ENCODE assay signal across 9 mouse cellular contexts in the genomic region with DNA sequence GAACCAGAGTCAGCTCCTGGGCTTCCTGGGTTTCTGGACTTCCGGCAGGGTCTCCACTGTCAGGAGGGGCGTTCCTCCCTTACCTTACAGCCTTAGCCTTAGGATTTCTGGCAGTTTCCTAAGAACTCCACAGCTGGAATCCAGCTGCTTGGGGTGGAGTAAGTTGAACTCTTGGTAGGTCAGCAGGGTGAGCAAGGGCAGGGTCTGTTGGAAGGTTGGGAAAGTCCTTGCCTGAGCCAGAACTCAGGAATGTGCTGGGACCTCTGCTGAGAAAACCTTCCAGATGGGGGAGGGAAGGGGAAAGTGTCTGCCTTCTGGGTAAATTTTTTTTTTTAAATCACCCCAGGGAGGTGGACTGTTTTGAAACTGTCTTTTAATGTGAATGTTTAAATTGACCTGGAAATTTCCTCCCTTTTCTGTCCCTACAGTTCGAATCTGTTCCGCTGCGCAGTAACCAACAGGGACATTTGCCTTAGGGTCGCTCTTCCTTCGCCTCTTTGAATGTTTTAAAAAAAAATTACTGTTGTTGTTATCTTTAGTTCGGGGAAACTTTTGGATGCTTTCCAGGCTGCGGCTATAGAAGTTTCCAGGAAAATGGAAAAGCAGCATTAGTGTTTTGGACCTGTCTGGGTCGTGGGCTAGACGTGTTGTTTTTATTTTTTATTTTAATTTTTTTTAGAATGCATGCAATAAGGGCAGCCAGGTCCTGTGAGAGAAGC. TPM values are rescaled to one million over a fixed set of nuclear protein-coding genes. Genes with fewer than 3 reads are reported as not detected.
A peak's percentile ranks its signal among the peaks of the same experiment; 100 is the strongest.
DNase-seq lines count a peak whose midpoint lies in the region; ATAC-seq and TF ChIP-seq lines count a peak whose summit lies in the region.
"Had no signal": no experiment of that assay in that cellular context is flagged by ENCODE, and none has a peak within 500 bp of the region (broad histone marks: within the 10 kb centered on the region; RNA-seq: fewer than 3 reads in every experiment).

No protein-coding gene starts in this region.

- peak overlapping the region; percentile 97 for H3K27ac ChIP-seq in lung, embryonic 14.5 days (ENCODE audit: low read depth)
- H3K27ac ChIP-seq in midbrain, embryonic 16.5 days (ENCODE audit: low read length) = peak overlapping the region; percentile 23; the same call in 1 of the 2 replicates
- H3K27ac ChIP-seq: liver, embryonic 15.5 days had no signal

- 0 out of 2 replicates have a peak overlapping the region, but pooled peaks have one; percentile 13 for H3K9ac ChIP-seq in lung, embryonic 14.5 days
- H3K9ac ChIP-seq in midbrain, embryonic 16.5 days (ENCODE audit: low read depth, low read length) = no peak overlapping the region
- H3K9ac ChIP-seq: liver, embryonic 15.5 days had no signal

- ATAC-seq in lung, embryonic 14.5 days (ENCODE audit: insufficient read depth) = peak; percentile 22
- ATAC-seq in midbrain, embryonic 16.5 days = no peak
- ATAC-seq in erythroblast, adult 5-6 weeks (replicated peaks; ENCODE audit: low FRiP score, poor library complexity, severe bottlenecking) = no peak

- H3K4me3 ChIP-seq in lung, embryonic 14.5 days (ENCODE audit: low read depth, low read length) = no peak overlapping the region
- no peak overlapping the region for H3K4me3 ChIP-seq in lung, adult 2 months (replicated peaks; ENCODE audit: extremely low read depth, low read depth, low read length)
- H3K4me3 ChIP-seq in midbrain, embryonic 16.5 days (ENCODE audit: low read depth, low read length) = no peak overlapping the region
- H3K4me3 ChIP-seq: liver, embryonic 15.5 days had no signal

- peak overlapping the region; percentile 46 for H3K4me2 ChIP-seq in lung, embryonic 14.5 days
- H3K4me2 ChIP-seq in midbrain, embryonic 16.5 days (ENCODE audit: low read length) = no peak overlapping the region
- H3K4me2 ChIP-seq: liver, embryonic 15.5 days had no signal

- 30% methylated on average over 11 of the region's 11 CpGs for WGBS in lung, embryonic 14.5 days
- 48% methylated on average over 11 of the region's 11 CpGs for WGBS in lung, adult 2 months
- 63% methylated on average over 11 of the region's 11 CpGs for WGBS in midbrain, embryonic 16.5 days

- TF ChIP-seq POLR2A in lung, adult 2 months (IDR thresholded peaks at IDR 0.05; ENCODE audit: borderline replicate concordance, extremely low read depth, low read depth, low read length) = no peak

- DNase-seq in lung, embryonic 14.5 days = peak; percentile 90
- no peak for DNase-seq in lung, adult 2 months
- DNase-seq in gastrocnemius, postnatal 25 days = peak; percentile 74
- peak; percentile 58 for DNase-seq in kidney, adult 9 months
- DNase-seq in left cerebral cortex, adult 9 months (ENCODE audit: low spot score in 2 of 2) = no peak
- DNase-seq in layer of hippocampus, adult 9-11 months = no peak

- H3K27me3 ChIP-seq in lung, embryonic 14.5 days (ENCODE audit: insufficient read depth, low read length) = no peaks in the 10 kb centered on the region
- H3K27me3 ChIP-seq in midbrain, embryonic 16.5 days (ENCODE audit: control insufficient read depth, insufficient read depth, low read depth, low read length) = no peaks in the 10 kb centered on the region
- H3K27me3 ChIP-seq: liver, embryonic 15.5 days had no signal

- no peak for TF ChIP-seq CTCF in lung, embryonic 14.5 days (IDR thresholded peaks at IDR 0.05; ENCODE audit: low read depth)
- no peak for TF ChIP-seq CTCF in lung, adult 2 months (IDR thresholded peaks at IDR 0.05; ENCODE audit: insufficient read depth, low read length)

- no peaks in the 10 kb centered on the region for H3K36me3 ChIP-seq in lung, embryonic 14.5 days (ENCODE audit: insufficient read depth)
- no peaks in the 10 kb centered on the region for H3K36me3 ChIP-seq in midbrain, embryonic 16.5 days (ENCODE audit: control insufficient read depth, insufficient read depth, low read length)
- H3K36me3 ChIP-seq: liver, embryonic 15.5 days had no signal

- peaks cover 49% of the 10 kb centered on the region for H3K4me1 ChIP-seq in lung, embryonic 14.5 days (ENCODE audit: insufficient read depth)
- H3K4me1 ChIP-seq in lung, adult 2 months (ENCODE audit: control insufficient read depth, insufficient read depth, low read length) = peaks cover 16% of the 10 kb centered on the region
- H3K4me1 ChIP-seq in midbrain, embryonic 16.5 days (ENCODE audit: control insufficient read depth, insufficient read depth, low read length) = peaks cover 46% of the 10 kb centered on the region

- H3K9me3 ChIP-seq in lung, embryonic 14.5 days (ENCODE audit: low read depth, low read length) = no peaks in the 10 kb centered on the region
- H3K9me3 ChIP-seq in midbrain, embryonic 16.5 days (replicated peaks; ENCODE audit: control insufficient read depth, low read length, poor library complexity, severe bottlenecking) = no peaks in the 10 kb centered on the region
- H3K9me3 ChIP-seq: liver, embryonic 15.5 days had no signal

RNA-seq across cellular contexts. Expression of a gene that starts 15.0 kb away (rescaled TPM):
- polyA plus RNA-seq in lung, embryonic 14.5 days (2014; fragmentation: Nextera tagmentation; extraction: Ambion mirVana) = 44.6 and 44.8 TPM in 2 replicates
- polyA plus RNA-seq in lung, adult 2 months (2012; rRNA removed) = 50.0 and 79.4 TPM in 2 replicates
- total RNA-seq in gastrocnemius, postnatal 25 days (2021) = 10 to 100 TPM; 22.0 to 24.0 TPM
- polyA plus RNA-seq in midbrain, embryonic 16.5 days (2015; fragmentation: Nextera tagmentation; extraction: Ambion mirVana) = 69.3 and 76.9 TPM in 2 replicates
- 0.21 and 0.77 TPM in 2 replicates for total RNA-seq in erythroblast, adult 5-6 weeks (2015; ENCODE audit: low replicate concordance)
- 0.42 TPM in 1 of 2 replicates, not detected in the other for total RNA-seq in erythroblast, adult 5-6 weeks (2017; ENCODE audit: low replicate concordance)

RNA-seq across cellular contexts. Expression of a gene that starts 47.2 kb away (rescaled TPM):
- polyA plus RNA-seq in lung, embryonic 14.5 days (2014; fragmentation: Nextera tagmentation; extraction: Ambion mirVana) = 22.4 and 24.3 TPM in 2 replicates
- 27.2 and 33.9 TPM in 2 replicates for polyA plus RNA-seq in lung, adult 2 months (2012; rRNA removed)
- total RNA-seq in gastrocnemius, postnatal 25 days (2021) = 10 to 100 TPM; 22.7 to 32.3 TPM
- 56.6 and 57.8 TPM in 2 replicates for polyA plus RNA-seq in midbrain, embryonic 16.5 days (2015; fragmentation: Nextera tagmentation; extraction: Ambion mirVana)
- 4.8 and 7.1 TPM in 2 replicates for total RNA-seq in erythroblast, adult 5-6 weeks (2015; ENCODE audit: low replicate concordance)
- 5.6 and 8.2 TPM in 2 replicates for total RNA-seq in erythroblast, adult 5-6 weeks (2017; ENCODE audit: low replicate concordance)

Comparison
In these comparisons a context has a peak if more than half of its experiments do, and no peak if none do; other contexts are left out.
1. DNase-seq: peak in lung, embryonic 14.5 days (single experiment), gastrocnemius, postnatal 25 days (single experiment) and kidney, adult 9 months (single experiment); none in lung, adult 2 months (single experiment), left cerebral cortex, adult 9 months (0 of 2) and layer of hippocampus, adult 9-11 months (single experiment).